Mouse (Mus musculus) cerebellum, adult 2 months (tissue): ENCODE measurements around the gene Man1c1.

Experiments
- CTCF ChIP-seq: fragments of 200-500 bp; IDR thresholded peaks from 2 replicates; pipeline ENCODE4 v1.5.1; 2011; ENCODE audit warnings: low read depth, mild to moderate bottlenecking, control low read depth, low read length, moderate library complexity, borderline replicate concordance; ENCODE audit not compliant: insufficient read depth
- POLR2A ChIP-seq: fragments of 200-500 bp; IDR thresholded peaks from 2 replicates; pipeline ENCODE4 v1.6.1; 2011; ENCODE audit warnings: low read length, control low read depth, borderline replicate concordance; ENCODE audit not compliant: insufficient read depth

- no peak for TF ChIP-seq CTCF
- no peak for TF ChIP-seq POLR2A
Measured at GRCm38 (mm10) chr4:134654391-134654790, 49.7 kb downstream of the Man1c1 start.
